Mouse (Mus musculus): Measurements from ENCODE around the gene Bdh1.

DNA sequence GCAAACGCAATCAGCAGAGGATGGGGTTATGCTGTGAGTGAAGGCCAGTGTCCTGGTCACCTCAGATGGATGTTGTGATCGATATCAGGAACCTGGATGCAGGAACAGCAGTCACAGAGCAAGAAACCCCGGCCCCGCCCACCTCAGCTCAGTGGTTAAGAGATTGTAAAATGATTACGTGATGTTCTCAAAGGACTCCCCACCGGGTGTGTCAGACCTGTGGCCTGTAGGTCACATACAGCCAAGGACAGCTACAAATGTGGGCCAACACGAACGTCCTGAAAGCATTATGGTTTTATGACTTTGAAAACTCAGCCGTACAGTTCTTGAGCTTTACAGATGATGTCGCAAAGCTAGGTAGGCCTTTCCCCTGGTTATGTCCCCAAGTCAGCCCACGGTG, 15.3 kb downstream of the Bdh1 start:
- no peak for TF ChIP-seq CTCF (IDR thresholded peaks at IDR 0.05; ENCODE audit: control insufficient read depth, insufficient read depth, insufficient read length)
- no peak for TF ChIP-seq USF1 (IDR thresholded peaks at IDR 0.05; ENCODE audit: low read depth)
- no peak for TF ChIP-seq MYOD1 (IDR thresholded peaks at IDR 0.05; ENCODE audit: control insufficient read depth, insufficient read length, low read depth)

All from C2C12 (cell line).